Mouse (Mus musculus): ENCODE results near the gene Gria2. TPM values are rescaled to one million over a fixed set of nuclear protein-coding genes. Genes with fewer than 3 reads are reported as not detected.

Gria2 gene
- polyA plus RNA-seq, 1 experiment from 2014 or later = 3.6 TPM

DNA sequence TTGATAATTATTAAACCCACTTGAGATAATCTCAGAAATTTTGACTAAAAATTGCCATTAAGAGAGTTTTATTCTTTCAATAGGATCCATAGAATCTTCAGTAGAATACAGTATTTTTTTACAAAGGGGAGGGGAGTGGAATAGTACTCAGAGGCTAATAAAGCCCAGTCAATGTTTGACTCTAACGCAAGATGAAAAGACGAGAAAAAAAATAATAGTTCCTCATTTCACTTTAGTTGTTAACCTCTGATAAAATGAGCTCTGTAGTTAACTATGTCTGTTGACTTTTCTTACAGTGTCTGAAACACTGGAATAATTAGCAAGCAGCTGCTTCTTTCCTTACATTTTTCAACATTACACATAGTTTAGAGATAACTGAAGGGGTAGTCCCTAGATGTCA, 7.4 kb downstream of the Gria2 start:
- Histone ChIP-seq H3K9ac (ENCODE audit: low read depth, low read length) (no peak overlapping the region), H3K4me1 (ENCODE audit: control insufficient read depth, insufficient read depth, low read length) (0 out of 2 replicates have a peak, but pooled peaks cover 1% of the 10 kb centered on the region), H3K27ac (replicated peaks; ENCODE audit: low read depth, low read length) (no peak overlapping the region), H3K4me2 (ENCODE audit: low read depth, low read length) (no peak overlapping the region), H3K36me3 (ENCODE audit: control insufficient read depth, insufficient read depth, low read length) (no peaks in the 10 kb centered on the region), H3K4me3 (ENCODE audit: low read depth, low read length) (no peak overlapping the region), H3K27me3 (replicated peaks; ENCODE audit: control insufficient read depth, insufficient read depth, low read length) (peaks cover 4% of the 10 kb centered on the region; the same call in 1 of the 2 replicates), H3K9me3 (ENCODE audit: control insufficient read depth, low read length) (no peaks in the 10 kb centered on the region)
- DNase-seq (ENCODE audit: low spot score) = no peak
- 88% methylated on average over 2 of the region's 2 CpGs for WGBS
- no peak for ATAC-seq (ENCODE audit: low read depth)

- Histone ChIP-seq H3K9ac (ENCODE audit: low read depth, low read length) (no peak overlapping the region), H3K4me1 (ENCODE audit: control insufficient read depth, insufficient read depth, low read length) (no peaks in the 10 kb centered on the region), H3K4me2 (ENCODE audit: low read depth, low read length) (no peak overlapping the region), H3K27ac (replicated peaks; ENCODE audit: low read depth, low read length) (no peak overlapping the region), H3K36me3 (ENCODE audit: control insufficient read depth, insufficient read depth, low read length) (no peaks in the 10 kb centered on the region), H3K27me3 (replicated peaks; ENCODE audit: control insufficient read depth, insufficient read depth, low read length) (no peaks in the 10 kb centered on the region), H3K4me3 (ENCODE audit: low read depth, low read length) (no peak overlapping the region), H3K9me3 (ENCODE audit: control insufficient read depth, low read length) (no peaks in the 10 kb centered on the region)
- ATAC-seq (ENCODE audit: low read depth) = no peak
- no peak for DNase-seq (ENCODE audit: low spot score)
- 68% methylated on average over 3 of the region's 3 CpGs for WGBS
Observed at GRCm38 (mm10) chr3:80787116-80787744, 15.4 kb downstream of the Gria2 start.

- H3K4me2 ChIP-seq (ENCODE audit: low read depth, low read length) = no peak overlapping the region
- ATAC-seq (ENCODE audit: low read depth) = no peak
Observed at GRCm38 (mm10) chr3:80781144-80781530, 21.5 kb downstream of the Gria2 start.

DNA sequence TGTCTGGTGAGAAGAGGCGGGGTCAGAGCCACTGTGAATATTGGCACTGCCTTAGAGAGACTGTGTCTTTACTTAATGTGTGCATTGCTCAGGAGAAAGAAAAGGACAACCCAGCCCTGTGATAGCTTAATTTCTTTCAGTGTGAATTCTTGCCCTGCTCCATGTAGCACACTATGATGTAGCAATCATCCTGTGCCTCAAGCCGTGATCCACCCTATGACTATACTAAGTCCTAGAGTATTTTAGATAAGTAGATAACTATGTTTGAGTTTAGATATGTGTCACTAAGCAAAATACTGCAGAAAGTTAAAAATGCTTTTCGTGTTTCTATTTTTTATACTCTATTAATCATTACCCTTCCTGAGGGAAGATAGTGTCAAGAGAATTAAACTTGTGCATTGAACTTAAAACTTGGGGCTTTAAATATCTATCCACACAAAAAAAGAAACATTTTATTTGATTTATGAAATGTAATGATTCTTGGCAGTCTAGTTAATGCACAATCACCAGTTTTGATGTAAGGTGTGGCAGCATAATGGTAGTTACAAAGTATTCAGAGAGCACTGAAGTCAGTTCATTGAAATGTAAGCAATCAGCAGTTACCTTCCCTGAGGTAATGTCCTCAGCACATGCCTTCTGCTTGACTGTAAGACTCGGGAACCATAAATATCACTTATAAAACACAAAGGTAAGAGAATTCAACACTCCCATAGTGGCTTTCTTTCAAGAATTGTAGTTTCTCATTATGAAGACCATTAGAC, 22.1 kb downstream of the Gria2 start:
- Histone ChIP-seq H3K9me3 (ENCODE audit: control insufficient read depth, low read length) (no peaks in the 10 kb centered on the region), H3K4me1 (ENCODE audit: control insufficient read depth, insufficient read depth, low read length) (no peaks in the 10 kb centered on the region), H3K9ac (ENCODE audit: low read depth, low read length) (no peak overlapping the region), H3K27ac (replicated peaks; ENCODE audit: low read depth, low read length) (no peak overlapping the region), H3K4me3 (ENCODE audit: low read depth, low read length) (no peak overlapping the region), H3K36me3 (ENCODE audit: control insufficient read depth, insufficient read depth, low read length) (no peaks in the 10 kb centered on the region), H3K4me2 (ENCODE audit: low read depth, low read length) (no peak overlapping the region), H3K27me3 (replicated peaks; ENCODE audit: control insufficient read depth, insufficient read depth, low read length) (no peaks in the 10 kb centered on the region)
- WGBS = 77% methylated on average over 4 of the region's 4 CpGs
- DNase-seq (ENCODE audit: low spot score) (no peak), ATAC-seq (ENCODE audit: low read depth) (no peak)

More at GRCm38 (mm10) chr3:80781144-80781530, 21.5 kb downstream of the Gria2 start:
- no peaks in the 10 kb centered on the region for H3K36me3 ChIP-seq (ENCODE audit: control insufficient read depth, insufficient read depth, low read length)
- no peak for DNase-seq (ENCODE audit: low spot score)
- H3K9me3 ChIP-seq (ENCODE audit: control insufficient read depth, low read length) = no peaks in the 10 kb centered on the region
- H3K27ac ChIP-seq (replicated peaks; ENCODE audit: low read depth, low read length) = no peak overlapping the region
- H3K9ac ChIP-seq (ENCODE audit: low read depth, low read length) = no peak overlapping the region
- no peak overlapping the region for H3K4me3 ChIP-seq (ENCODE audit: low read depth, low read length)
- H3K27me3 ChIP-seq (replicated peaks; ENCODE audit: control insufficient read depth, insufficient read depth, low read length) = no peaks in the 10 kb centered on the region
- no peaks in the 10 kb centered on the region for H3K4me1 ChIP-seq (ENCODE audit: control insufficient read depth, insufficient read depth, low read length)

- ATAC-seq (ENCODE audit: low read depth) (no peak), DNase-seq (ENCODE audit: low spot score) (no peak)
- no peaks in the 10 kb centered on the region for H3K4me1 ChIP-seq (ENCODE audit: control insufficient read depth, insufficient read depth, low read length)
- WGBS = 71% methylated on average over 2 of the region's 2 CpGs
- H3K27ac ChIP-seq (replicated peaks; ENCODE audit: low read depth, low read length) = no peak overlapping the region
- no peak overlapping the region for H3K4me2 ChIP-seq (ENCODE audit: low read depth, low read length)
- no peaks in the 10 kb centered on the region for H3K27me3 ChIP-seq (replicated peaks; ENCODE audit: control insufficient read depth, insufficient read depth, low read length)
- H3K9me3 ChIP-seq (ENCODE audit: control insufficient read depth, low read length) = no peaks in the 10 kb centered on the region
- H3K9ac ChIP-seq (ENCODE audit: low read depth, low read length) = no peak overlapping the region
- H3K4me3 ChIP-seq (ENCODE audit: low read depth, low read length) = no peak overlapping the region
- H3K36me3 ChIP-seq (ENCODE audit: control insufficient read depth, insufficient read depth, low read length) = no peaks in the 10 kb centered on the region
Observed at GRCm38 (mm10) chr3:80776628-80777027, 26.0 kb downstream of the Gria2 start.

- Histone ChIP-seq H3K4me2 (ENCODE audit: low read depth, low read length) (no peak overlapping the region), H3K27me3 (replicated peaks; ENCODE audit: control insufficient read depth, insufficient read depth, low read length) (no peaks in the 10 kb centered on the region), H3K36me3 (ENCODE audit: control insufficient read depth, insufficient read depth, low read length) (no peaks in the 10 kb centered on the region), H3K9ac (ENCODE audit: low read depth, low read length) (no peak overlapping the region), H3K4me1 (ENCODE audit: control insufficient read depth, insufficient read depth, low read length) (no peaks in the 10 kb centered on the region), H3K27ac (replicated peaks; ENCODE audit: low read depth, low read length) (no peak overlapping the region), H3K4me3 (ENCODE audit: low read depth, low read length) (no peak overlapping the region), H3K9me3 (ENCODE audit: control insufficient read depth, low read length) (no peaks in the 10 kb centered on the region)
- 74% methylated on average over 4 of the region's 4 CpGs for WGBS
- DNase-seq (ENCODE audit: low spot score) (peak; percentile 38), ATAC-seq (ENCODE audit: low read depth) (no peak)
Observed at GRCm38 (mm10) chr3:80775971-80776370, 26.7 kb downstream of the Gria2 start.

- H3K27ac ChIP-seq (replicated peaks; ENCODE audit: low read depth, low read length) = no peak overlapping the region
- no peak for ATAC-seq (ENCODE audit: low read depth)
- no peak overlapping the region for H3K4me2 ChIP-seq (ENCODE audit: low read depth, low read length)
- no peaks in the 10 kb centered on the region for H3K27me3 ChIP-seq (replicated peaks; ENCODE audit: control insufficient read depth, insufficient read depth, low read length)
- H3K4me3 ChIP-seq (ENCODE audit: low read depth, low read length) = no peak overlapping the region
- no peaks in the 10 kb centered on the region for H3K9me3 ChIP-seq (ENCODE audit: control insufficient read depth, low read length)
- H3K4me1 ChIP-seq (ENCODE audit: control insufficient read depth, insufficient read depth, low read length) = no peaks in the 10 kb centered on the region
- H3K9ac ChIP-seq (ENCODE audit: low read depth, low read length) = no peak overlapping the region
- no peak for DNase-seq (ENCODE audit: low spot score)
- H3K36me3 ChIP-seq (ENCODE audit: control insufficient read depth, insufficient read depth, low read length) = no peaks in the 10 kb centered on the region
- WGBS = 57% methylated on average over 4 of the region's 4 CpGs
Observed at GRCm38 (mm10) chr3:80774005-80774764, 28.4 kb downstream of the Gria2 start.

GRCm38 (mm10) chr3:80773232-80773631, 29.4 kb downstream of the Gria2 start:
- no peak for ATAC-seq (ENCODE audit: low read depth)
- no peaks in the 10 kb centered on the region for H3K9me3 ChIP-seq (ENCODE audit: control insufficient read depth, low read length)
- 81% methylated on average over 4 of the region's 4 CpGs for WGBS
- no peaks in the 10 kb centered on the region for H3K27me3 ChIP-seq (replicated peaks; ENCODE audit: control insufficient read depth, insufficient read depth, low read length)
- no peaks in the 10 kb centered on the region for H3K36me3 ChIP-seq (ENCODE audit: control insufficient read depth, insufficient read depth, low read length)
- DNase-seq (ENCODE audit: low spot score) = no peak
- no peak overlapping the region for H3K27ac ChIP-seq (replicated peaks; ENCODE audit: low read depth, low read length)
- H3K4me2 ChIP-seq (ENCODE audit: low read depth, low read length) = no peak overlapping the region
- no peak overlapping the region for H3K9ac ChIP-seq (ENCODE audit: low read depth, low read length)
- H3K4me3 ChIP-seq (ENCODE audit: low read depth, low read length) = no peak overlapping the region
- H3K4me1 ChIP-seq (ENCODE audit: control insufficient read depth, insufficient read depth, low read length) = no peaks in the 10 kb centered on the region
